22 mouse cellular contexts compared by ENCODE assay signal in genomic region chr4:98206245-98206970, GRCm38 (mm10).
DNase-seq lines count a peak whose midpoint lies in the region; ATAC-seq and TF ChIP-seq lines count a peak whose summit lies in the region.
"Had no signal": no experiment of that assay in that cellular context is flagged by ENCODE, and none has a peak within 500 bp of the region (broad histone marks: within the 10 kb centered on the region; RNA-seq: fewer than 3 reads in every experiment).

No protein-coding gene starts in this region.

- no peaks in the 10 kb centered on the region for H3K27me3 ChIP-seq in heart, adult 2 months (ENCODE audit: control insufficient read depth, insufficient read depth, low read length)
- H3K27me3 ChIP-seq in lung, embryonic 14.5 days (ENCODE audit: insufficient read depth, low read length): no peaks in the 10 kb centered on the region
- H3K27me3 ChIP-seq in MEL (ENCODE audit: control insufficient read depth in 1 of 2, insufficient read depth in 2 of 2, low read length in 2 of 2): no peaks in the 10 kb centered on the region
- H3K27me3 ChIP-seq in midbrain, embryonic 13.5 days: no peaks in the 10 kb centered on the region
- H3K27me3 ChIP-seq: embryonic facial prominence, embryonic 13.5 days; heart, embryonic 15.5 days; neural tube, embryonic 12.5 days had no signal

- 55% methylated on average over 6 of the region's 6 CpGs for WGBS in heart, adult 2 months
- 44% methylated on average over 6 of the region's 6 CpGs for WGBS in lung, embryonic 14.5 days
- 55% methylated on average over 6 of the region's 6 CpGs for WGBS in midbrain, embryonic 13.5 days

- H3K79me2 ChIP-seq in heart, adult 2 months (replicated peaks; ENCODE audit: control insufficient read depth, insufficient read depth, low read length): no peaks in the 10 kb centered on the region
- H3K79me2 ChIP-seq in MEL (ENCODE audit: control insufficient read depth, insufficient read depth, low read length, poor library complexity): no peaks in the 10 kb centered on the region

- DNase-seq in heart, adult 2 months: no peak
- no peak for DNase-seq in heart, adult 18-20 months
- no peak for DNase-seq in lung, embryonic 14.5 days
- DNase-seq in lung, postnatal 25 days (ENCODE audit: low spot score): no peak
- no peak for DNase-seq in MEL (ENCODE audit: low read depth, low spot score)
- DNase-seq: adrenal gland, postnatal 14 days; cerebellum, adult 9-11 months; forebrain, postnatal 0 days; heart, adult 11 months; kidney, adult 11 months; lung, postnatal 14 days; thymus, postnatal 14 days had no signal

- no peaks in the 10 kb centered on the region for H3K9me3 ChIP-seq in lung, embryonic 14.5 days (ENCODE audit: low read depth, low read length)
- no peaks in the 10 kb centered on the region for H3K9me3 ChIP-seq in MEL (replicated peaks; ENCODE audit: insufficient read depth, low read length)
- no peaks in the 10 kb centered on the region for H3K9me3 ChIP-seq in midbrain, embryonic 13.5 days
- H3K9me3 ChIP-seq: embryonic facial prominence, embryonic 13.5 days; heart, embryonic 15.5 days; limb, embryonic 10.5 days; neural tube, embryonic 12.5 days had no signal

- no peak for TF ChIP-seq EP300 in heart, adult 2 months (IDR thresholded peaks at IDR 0.05; ENCODE audit: insufficient read depth, low read depth, low read length)
- TF ChIP-seq EP300 in MEL (IDR thresholded peaks at IDR 0.05; ENCODE audit: low read depth in 1 of 2, low read length in 2 of 2): no peak

- H3K4me1 ChIP-seq in heart, adult 2 months (ENCODE audit: control insufficient read depth, insufficient read depth, low read length): peaks cover 5% of the 10 kb centered on the region
- no peaks in the 10 kb centered on the region for H3K4me1 ChIP-seq in lung, embryonic 14.5 days (ENCODE audit: insufficient read depth)
- peaks cover 0 to 3% of the 10 kb centered on the region in 2 experiments; a peak in 1 of 4 replicates for H3K4me1 ChIP-seq in MEL (ENCODE audit: control insufficient read depth in 1 of 2, insufficient read depth in 2 of 2, low read length in 2 of 2)
- no peaks in the 10 kb centered on the region for H3K4me1 ChIP-seq in midbrain, embryonic 13.5 days (replicated peaks)
- H3K4me1 ChIP-seq: embryonic facial prominence, embryonic 13.5 days; limb, embryonic 10.5 days; neural tube, embryonic 12.5 days had no signal

- H3K9ac ChIP-seq in heart, adult 2 months (ENCODE audit: low read depth, low read length): no peak overlapping the region
- H3K9ac ChIP-seq in lung, embryonic 14.5 days: no peak overlapping the region
- no peak overlapping the region for H3K9ac ChIP-seq in MEL (ENCODE audit: control insufficient read depth, low read depth, low read length, poor library complexity, severe bottlenecking)
- H3K9ac ChIP-seq in midbrain, embryonic 13.5 days (replicated peaks): no peak overlapping the region
- H3K9ac ChIP-seq: embryonic facial prominence, embryonic 13.5 days; forebrain, postnatal 0 days; heart, embryonic 15.5 days; neural tube, embryonic 12.5 days had no signal

- peak; percentile 44 for TF ChIP-seq CTCF in heart, adult 2 months (IDR thresholded peaks at IDR 0.05)
- peak; percentile 20; the same call in 1 of the 2 replicates for TF ChIP-seq CTCF in lung, embryonic 14.5 days (IDR thresholded peaks at IDR 0.05; ENCODE audit: low read depth)
- TF ChIP-seq CTCF in MEL (IDR thresholded peaks at IDR 0.05 in 2 of 3, conservative IDR thresholded peaks at IDR 0.05 in 1 of 3; ENCODE audit: control insufficient read depth in 1 of 3, insufficient read depth in 1 of 3, low read depth in 2 of 3, low read length in 3 of 3, poor library complexity in 1 of 3, severe bottlenecking in 1 of 3): peak in 2 of 3 experiments; percentile 17 to 36; a peak in 3 of 6 replicates

- no peak for ATAC-seq in lung, embryonic 14.5 days (ENCODE audit: insufficient read depth)
- ATAC-seq in megakaryocyte-erythroid progenitor cell, adult 5-6 weeks (replicated peaks; ENCODE audit: low FRiP score, low TSS enrichment, poor library complexity, severe bottlenecking): peak; percentile 64
- no peak for ATAC-seq in midbrain, embryonic 13.5 days
- ATAC-seq: activated CD4-positive, CD25-positive, alpha-beta regulatory T cell, adult 4 months; forebrain, postnatal 0 days; hindbrain, embryonic 16.5 days had no signal

- TF ChIP-seq RAD21 in MEL (IDR thresholded peaks at IDR 0.05; ENCODE audit: low read depth, low read length): peak; percentile 24

- no peak overlapping the region for H3K27ac ChIP-seq in heart, adult 2 months
- H3K27ac ChIP-seq in lung, embryonic 14.5 days (ENCODE audit: low read depth): no peak overlapping the region
- no peak overlapping the region for H3K27ac ChIP-seq in MEL (ENCODE audit: control insufficient read depth, low read depth, low read length)
- no peak overlapping the region for H3K27ac ChIP-seq in midbrain, embryonic 13.5 days
- H3K27ac ChIP-seq: embryonic facial prominence, embryonic 13.5 days; heart, embryonic 15.5 days; kidney, postnatal 0 days; limb, embryonic 10.5 days; neural tube, embryonic 12.5 days had no signal

- H3K36me3 ChIP-seq in heart, adult 2 months (ENCODE audit: control insufficient read depth, insufficient read depth, low read length): peaks cover 4% of the 10 kb centered on the region
- no peaks in the 10 kb centered on the region for H3K36me3 ChIP-seq in lung, embryonic 14.5 days (ENCODE audit: insufficient read depth)
- H3K36me3 ChIP-seq in MEL (ENCODE audit: control insufficient read depth in 1 of 2, insufficient read depth in 2 of 2, low read length in 2 of 2): no peaks in the 10 kb centered on the region; a peak in 1 of 4 replicates
- H3K36me3 ChIP-seq in midbrain, embryonic 13.5 days: no peaks in the 10 kb centered on the region
- H3K36me3 ChIP-seq: embryonic facial prominence, embryonic 13.5 days; heart, embryonic 15.5 days; limb, embryonic 10.5 days; neural tube, embryonic 12.5 days had no signal

- TF ChIP-seq POLR2A in heart, adult 2 months (IDR thresholded peaks at IDR 0.05; ENCODE audit: insufficient read depth, low read depth, low read length): no peak
- no peak for TF ChIP-seq POLR2A in MEL (IDR thresholded peaks at IDR 0.05; ENCODE audit: control insufficient read depth in 1 of 2, insufficient read depth in 1 of 2, low read depth in 1 of 2, low read length in 2 of 2, poor library complexity in 1 of 2)

- no peak overlapping the region for H3K4me3 ChIP-seq in heart, adult 2 months
- H3K4me3 ChIP-seq in lung, embryonic 14.5 days (ENCODE audit: low read depth, low read length): no peak overlapping the region
- H3K4me3 ChIP-seq in MEL (ENCODE audit: control insufficient read depth in 1 of 2, insufficient read depth in 1 of 2, low read depth in 2 of 2, low read length in 2 of 2): no peak overlapping the region
- H3K4me3 ChIP-seq in midbrain, embryonic 13.5 days (replicated peaks): no peak overlapping the region
- H3K4me3 ChIP-seq: embryonic facial prominence, embryonic 13.5 days; heart, embryonic 15.5 days; limb, embryonic 10.5 days; neural tube, embryonic 12.5 days had no signal

- no peak overlapping the region for H3K4me2 ChIP-seq in lung, embryonic 14.5 days
- H3K4me2 ChIP-seq in midbrain, embryonic 13.5 days (replicated peaks): no peak overlapping the region
- H3K4me2 ChIP-seq: embryonic facial prominence, embryonic 13.5 days; heart, embryonic 15.5 days; midbrain, embryonic 11.5 days; neural tube, embryonic 12.5 days had no signal

- intact Hi-C loops in heart, adult 2 months (cut with DNase I): no loop called here

TF ChIP-seq in MEL, 35 proteins besides CTCF, POLR2A, EP300 and RAD21:
- peak; percentile 19; the same call in 1 of the 2 replicates for TF ChIP-seq SMC3 (IDR thresholded peaks at IDR 0.05; ENCODE audit: low read depth, low read length)
- TF ChIP-seq GABPA (IDR thresholded peaks at IDR 0.05; ENCODE audit: low read depth, low read length): no peak
